Mouse (Mus musculus) embryonic fibroblast, embryonic 13.5 days (primary cell): ENCODE results near the gene Diaph3.

Experiments
- CTCF ChIP-seq: IDR thresholded peaks from 2 replicates; pipeline ENCODE4 v1.5.1; 2011; ENCODE audit warnings: mild to moderate bottlenecking, control low read depth, low read length, moderate library complexity, borderline replicate concordance; ENCODE audit not compliant: insufficient read depth
- POLR2A ChIP-seq: IDR thresholded peaks from 2 replicates; pipeline ENCODE4 v1.6.1; 2011; ENCODE audit warnings: low read depth, mild to moderate bottlenecking, control low read depth, low read length, moderate library complexity

DNA sequence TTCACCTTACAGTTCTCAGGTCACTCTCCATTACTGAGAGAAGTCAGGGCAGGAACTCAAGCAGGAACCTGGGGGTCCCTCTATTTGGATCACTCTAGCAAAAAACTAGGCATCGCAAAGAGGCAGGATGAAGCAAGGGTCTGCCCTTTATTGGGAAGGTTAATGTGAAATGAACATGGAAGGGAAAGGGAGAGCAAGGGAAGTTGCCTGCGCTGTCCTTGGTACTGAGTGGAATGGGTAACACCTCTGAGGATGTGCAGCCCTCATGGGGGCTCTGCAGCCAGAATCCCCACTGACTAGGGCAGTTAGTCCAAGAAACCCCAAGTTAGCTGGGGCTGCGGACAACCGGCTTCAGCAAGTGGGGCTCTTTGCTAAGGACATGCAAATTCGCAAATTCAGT lies 507.2 kb downstream of the Diaph3 start:
- TF ChIP-seq CTCF (no peak), POLR2A (no peak)
